Comparison of ENCODE assay signal across 8 mouse cellular contexts in the genomic region with DNA sequence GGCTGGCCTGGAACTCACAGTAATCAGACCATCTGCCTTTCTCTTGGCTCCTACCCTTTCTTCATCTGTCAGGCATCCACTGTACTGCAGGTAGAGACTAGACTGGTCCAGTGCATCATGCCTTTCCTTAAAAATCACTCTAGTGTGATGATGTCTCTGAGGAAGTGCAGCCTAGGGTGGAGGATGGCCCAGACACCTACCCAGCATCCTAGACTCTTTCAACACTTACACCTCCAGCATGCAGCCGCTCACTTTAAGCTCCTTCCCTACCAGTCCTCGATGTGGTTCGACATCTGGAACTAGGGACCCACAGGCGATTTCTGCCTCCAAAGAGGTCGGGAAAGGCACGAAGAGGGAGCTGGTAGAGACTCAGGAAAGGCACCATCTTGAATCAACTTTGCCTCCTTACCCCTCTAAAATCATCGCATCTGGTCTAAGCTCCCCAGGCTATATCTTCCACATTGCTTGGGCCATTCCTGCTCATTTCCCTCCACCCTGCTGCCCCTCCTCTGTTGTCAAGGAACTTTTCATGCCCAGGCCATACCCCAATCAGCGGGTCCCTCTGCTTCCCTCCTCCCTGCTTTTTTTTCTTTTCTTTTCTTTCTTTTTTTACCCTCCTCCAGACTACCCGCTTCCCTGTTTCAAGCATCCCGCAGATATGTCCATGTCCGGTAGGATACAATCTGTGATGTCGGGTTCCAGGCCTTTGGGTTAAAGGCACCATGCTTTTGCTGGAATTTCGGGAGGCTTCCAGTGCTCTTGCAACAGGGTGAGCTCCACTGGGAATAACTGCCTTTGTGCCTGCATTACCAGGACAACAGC. TPM values are rescaled to one million over a fixed set of nuclear protein-coding genes. Genes with fewer than 3 reads are reported as not detected.
DNase-seq lines count a peak whose midpoint lies in the region; ATAC-seq and TF ChIP-seq lines count a peak whose summit lies in the region.

No protein-coding gene starts in this region.

- H3K9ac ChIP-seq in embryonic facial prominence, embryonic 14.5 days (ENCODE audit: low read depth, low read length), result peak overlapping the region; percentile 72
- H3K9ac ChIP-seq in limb, embryonic 12.5 days (replicated peaks), result peak overlapping the region; percentile 66

- TF ChIP-seq POLR2A in small intestine, adult 2 months (IDR thresholded peaks at IDR 0.05; ENCODE audit: low read depth, low read length), result no peak

- no peak for ATAC-seq in megakaryocyte, adult 5-6 weeks (ENCODE audit: poor library complexity, severe bottlenecking)
- peak; percentile 60; the same call in 1 of the 2 replicates for ATAC-seq in embryonic facial prominence, embryonic 14.5 days (ENCODE audit: low read depth)
- ATAC-seq in limb, embryonic 12.5 days (ENCODE audit: insufficient number of reproducible peaks, insufficient read depth, low FRiP score, low TSS enrichment, low read depth), result no peak; the same call in 1 of the 2 replicates

- H3K9me3 ChIP-seq in megakaryocyte, embryonic 14.5 days, result no peaks in the 10 kb centered on the region
- no peaks in the 10 kb centered on the region for H3K9me3 ChIP-seq in embryonic facial prominence, embryonic 14.5 days (ENCODE audit: control insufficient read depth, low read length)
- H3K9me3 ChIP-seq in limb, embryonic 12.5 days, result no peaks in the 10 kb centered on the region

- peak overlapping the region; percentile 92 for H3K4me3 ChIP-seq in megakaryocyte, embryonic 14.5 days (replicated peaks)
- H3K4me3 ChIP-seq in embryonic facial prominence, embryonic 14.5 days (ENCODE audit: low read depth, low read length), result peak overlapping the region; percentile 46
- H3K4me3 ChIP-seq in limb, embryonic 12.5 days (replicated peaks), result peak overlapping the region; percentile 49
- peak overlapping the region; percentile 86 for H3K4me3 ChIP-seq in small intestine, adult 2 months (ENCODE audit: low read depth, low read length)

- TF ChIP-seq CTCF in small intestine, adult 2 months (IDR thresholded peaks at IDR 0.05; ENCODE audit: extremely low read depth, insufficient read length, insufficient replicate concordance, low read depth, low read length), result no peak

- peak overlapping the region; percentile 44 for H3K27ac ChIP-seq in embryonic facial prominence, embryonic 14.5 days (replicated peaks; ENCODE audit: low read depth, low read length)
- H3K27ac ChIP-seq in limb, embryonic 12.5 days, result peak overlapping the region; percentile 56; the same call in 1 of the 2 replicates
- no peak overlapping the region for H3K27ac ChIP-seq in small intestine, adult 2 months (ENCODE audit: insufficient read depth, low read depth, low read length)

- DNase-seq in embryonic facial prominence, embryonic 14.5 days (ENCODE audit: low spot score), result no peak
- DNase-seq in adrenal gland, adult 2 months, result no peak
- no peak for DNase-seq in adrenal gland, postnatal 14 days
- DNase-seq in kidney, adult 9 months, result no peak

- H3K27me3 ChIP-seq in megakaryocyte, embryonic 14.5 days (replicated peaks), result peaks cover 5% of the 10 kb centered on the region
- no peaks in the 10 kb centered on the region for H3K27me3 ChIP-seq in embryonic facial prominence, embryonic 14.5 days (replicated peaks; ENCODE audit: control insufficient read depth, insufficient read depth, low read length)
- no peaks in the 10 kb centered on the region for H3K27me3 ChIP-seq in limb, embryonic 12.5 days
- H3K27me3 ChIP-seq in small intestine, adult 2 months (ENCODE audit: control insufficient read depth, insufficient read depth, low read length), result no peaks in the 10 kb centered on the region

- peak overlapping the region; percentile 61 for H3K4me2 ChIP-seq in embryonic facial prominence, embryonic 14.5 days (ENCODE audit: low read depth, low read length)
- peak overlapping the region; percentile 57 for H3K4me2 ChIP-seq in limb, embryonic 12.5 days

- 27% methylated on average over 13 of the region's 13 CpGs for WGBS in embryonic facial prominence, embryonic 14.5 days
- 25% methylated on average over 13 of the region's 13 CpGs for WGBS in limb, embryonic 12.5 days
- WGBS in small intestine, adult 2 months, result 22% methylated on average over 13 of the region's 13 CpGs

- H3K4me1 ChIP-seq in megakaryocyte, embryonic 14.5 days, result peaks cover 6% of the 10 kb centered on the region
- no peaks in the 10 kb centered on the region for H3K4me1 ChIP-seq in embryonic facial prominence, embryonic 14.5 days (ENCODE audit: control insufficient read depth, insufficient read depth, low read length)
- no peaks in the 10 kb centered on the region for H3K4me1 ChIP-seq in limb, embryonic 12.5 days (replicated peaks)
- no peaks in the 10 kb centered on the region for H3K4me1 ChIP-seq in small intestine, adult 2 months (ENCODE audit: control insufficient read depth, insufficient read depth, insufficient read length, low read length)

- no peaks in the 10 kb centered on the region for H3K36me3 ChIP-seq in megakaryocyte, embryonic 14.5 days (replicated peaks; ENCODE audit: low read length)
- no peaks in the 10 kb centered on the region for H3K36me3 ChIP-seq in embryonic facial prominence, embryonic 14.5 days (ENCODE audit: control insufficient read depth, insufficient read depth, low read length)
- H3K36me3 ChIP-seq in limb, embryonic 12.5 days, result no peaks in the 10 kb centered on the region
- H3K36me3 ChIP-seq in small intestine, adult 2 months (ENCODE audit: control insufficient read depth, insufficient read depth, low read length), result no peaks in the 10 kb centered on the region

RNA-seq across cellular contexts. Expression of gene Lage3, which starts 0.6 kb away (rescaled TPM):
- polyA plus RNA-seq in megakaryocyte, embryonic 14.5 days (2012; ENCODE audit: insufficient read depth, low replicate concordance), result 7.0 and 8.9 TPM in 2 replicates
- total RNA-seq in megakaryocyte, adult 5-6 weeks (2015), result 53.3 and 55.1 TPM in 2 replicates
- total RNA-seq in megakaryocyte, adult 5-6 weeks (2017), result 16.0 and 20.2 TPM in 2 replicates
- polyA plus RNA-seq in embryonic facial prominence, embryonic 14.5 days (2014; fragmentation: Nextera tagmentation; extraction: Ambion mirVana), result 94.0 and 104 TPM in 2 replicates
- 107 and 122 TPM in 2 replicates for polyA plus RNA-seq in limb, embryonic 12.5 days (2016; fragmentation: Nextera tagmentation; extraction: Ambion mirVana)
- polyA plus RNA-seq in small intestine, adult 2 months (2012; rRNA removed), result 16.9 and 17.1 TPM in 2 replicates
- 10 to 100 TPM; 47.4 to 56.2 TPM for total RNA-seq in adrenal gland, adult 2 months (2021)
- polyA plus RNA-seq in adrenal gland, adult 2 months (2012; rRNA removed), result 31.4 and 44.2 TPM in 2 replicates
- 54.2 and 55.1 TPM in 2 replicates for total RNA-seq in adrenal gland, postnatal 14 days (2021)

RNA-seq across cellular contexts. Expression of gene Ubl4a, which starts 20.2 kb away (rescaled TPM):
- 21.1 TPM in 1 of 2 replicates, not detected in the other for polyA plus RNA-seq in megakaryocyte, embryonic 14.5 days (2012; ENCODE audit: insufficient read depth, low replicate concordance)
- 27.0 and 32.0 TPM in 2 replicates for total RNA-seq in megakaryocyte, adult 5-6 weeks (2015)
- 11.5 and 13.1 TPM in 2 replicates for total RNA-seq in megakaryocyte, adult 5-6 weeks (2017)
- 78.8 and 83.5 TPM in 2 replicates for polyA plus RNA-seq in embryonic facial prominence, embryonic 14.5 days (2014; fragmentation: Nextera tagmentation; extraction: Ambion mirVana)
- 57.1 and 59.8 TPM in 2 replicates for polyA plus RNA-seq in limb, embryonic 12.5 days (2016; fragmentation: Nextera tagmentation; extraction: Ambion mirVana)
- polyA plus RNA-seq in small intestine, adult 2 months (2012; rRNA removed), result 24.0 and 33.4 TPM in 2 replicates
- 10 to 100 TPM; 64.3 to 67.5 TPM for total RNA-seq in adrenal gland, adult 2 months (2021)
- polyA plus RNA-seq in adrenal gland, adult 2 months (2012; rRNA removed), result 31.3 and 37.0 TPM in 2 replicates
- 49.6 and 51.5 TPM in 2 replicates for total RNA-seq in adrenal gland, postnatal 14 days (2021)

RNA-seq across cellular contexts. Expression of gene Slc10a3, which starts 20.3 kb away (rescaled TPM):
- 1.9 and 3.3 TPM in 2 replicates for polyA plus RNA-seq in megakaryocyte, embryonic 14.5 days (2012; ENCODE audit: insufficient read depth, low replicate concordance)
- 18.4 and 24.3 TPM in 2 replicates for total RNA-seq in megakaryocyte, adult 5-6 weeks (2015)
- total RNA-seq in megakaryocyte, adult 5-6 weeks (2017), result 12.3 and 12.9 TPM in 2 replicates
- polyA plus RNA-seq in embryonic facial prominence, embryonic 14.5 days (2014; fragmentation: Nextera tagmentation; extraction: Ambion mirVana), result 21.4 and 22.5 TPM in 2 replicates
- 14.4 and 14.8 TPM in 2 replicates for polyA plus RNA-seq in limb, embryonic 12.5 days (2016; fragmentation: Nextera tagmentation; extraction: Ambion mirVana)
- polyA plus RNA-seq in small intestine, adult 2 months (2012; rRNA removed), result 9.1 and 20.9 TPM in 2 replicates
- 10 to 100 TPM; 16.9 to 27.8 TPM for total RNA-seq in adrenal gland, adult 2 months (2021)
- 23.1 and 27.3 TPM in 2 replicates for polyA plus RNA-seq in adrenal gland, adult 2 months (2012; rRNA removed)
- total RNA-seq in adrenal gland, postnatal 14 days (2021), result 18.9 and 21.5 TPM in 2 replicates

RNA-seq across cellular contexts. Expression of gene Plxna3, which starts 24.0 kb away (rescaled TPM):
- polyA plus RNA-seq in megakaryocyte, embryonic 14.5 days (2012; ENCODE audit: insufficient read depth, low replicate concordance), result 1.3 TPM in 1 of 2 replicates, not detected in the other
- 0.09 and 0.50 TPM in 2 replicates for total RNA-seq in megakaryocyte, adult 5-6 weeks (2015)
- total RNA-seq in megakaryocyte, adult 5-6 weeks (2017), result 0.57 and 0.70 TPM in 2 replicates
- 18.0 and 19.7 TPM in 2 replicates for polyA plus RNA-seq in embryonic facial prominence, embryonic 14.5 days (2014; fragmentation: Nextera tagmentation; extraction: Ambion mirVana)
- 27.1 and 27.3 TPM in 2 replicates for polyA plus RNA-seq in limb, embryonic 12.5 days (2016; fragmentation: Nextera tagmentation; extraction: Ambion mirVana)
- 3.1 and 4.4 TPM in 2 replicates for polyA plus RNA-seq in small intestine, adult 2 months (2012; rRNA removed)
- total RNA-seq in adrenal gland, adult 2 months (2021), result 10 to 100 TPM in 1 of 2 experiments, 1 to 10 TPM in 1; 7.2 to 12.0 TPM
- polyA plus RNA-seq in adrenal gland, adult 2 months (2012; rRNA removed), result 13.5 and 19.9 TPM in 2 replicates
- total RNA-seq in adrenal gland, postnatal 14 days (2021), result 7.7 and 9.0 TPM in 2 replicates

RNA-seq across cellular contexts. Expression of gene Fam50a, which starts 40.0 kb away (rescaled TPM):
- 3.0 and 35.7 TPM in 2 replicates for polyA plus RNA-seq in megakaryocyte, embryonic 14.5 days (2012; ENCODE audit: insufficient read depth, low replicate concordance)
- 43.2 and 51.5 TPM in 2 replicates for total RNA-seq in megakaryocyte, adult 5-6 weeks (2015)
- 42.8 and 63.1 TPM in 2 replicates for total RNA-seq in megakaryocyte, adult 5-6 weeks (2017)
- 45.6 and 47.9 TPM in 2 replicates for polyA plus RNA-seq in embryonic facial prominence, embryonic 14.5 days (2014; fragmentation: Nextera tagmentation; extraction: Ambion mirVana)
- 68.1 and 73.2 TPM in 2 replicates for polyA plus RNA-seq in limb, embryonic 12.5 days (2016; fragmentation: Nextera tagmentation; extraction: Ambion mirVana)
- 6.4 and 10.4 TPM in 2 replicates for polyA plus RNA-seq in small intestine, adult 2 months (2012; rRNA removed)
- total RNA-seq in adrenal gland, adult 2 months (2021), result 10 to 100 TPM; 61.5 to 87.6 TPM
- 23.8 and 28.3 TPM in 2 replicates for polyA plus RNA-seq in adrenal gland, adult 2 months (2012; rRNA removed)
- 53.1 and 56.0 TPM in 2 replicates for total RNA-seq in adrenal gland, postnatal 14 days (2021)
